Mouse (Mus musculus): ENCODE measurements around the gene Setd6.

Gene Setd6

DNA sequence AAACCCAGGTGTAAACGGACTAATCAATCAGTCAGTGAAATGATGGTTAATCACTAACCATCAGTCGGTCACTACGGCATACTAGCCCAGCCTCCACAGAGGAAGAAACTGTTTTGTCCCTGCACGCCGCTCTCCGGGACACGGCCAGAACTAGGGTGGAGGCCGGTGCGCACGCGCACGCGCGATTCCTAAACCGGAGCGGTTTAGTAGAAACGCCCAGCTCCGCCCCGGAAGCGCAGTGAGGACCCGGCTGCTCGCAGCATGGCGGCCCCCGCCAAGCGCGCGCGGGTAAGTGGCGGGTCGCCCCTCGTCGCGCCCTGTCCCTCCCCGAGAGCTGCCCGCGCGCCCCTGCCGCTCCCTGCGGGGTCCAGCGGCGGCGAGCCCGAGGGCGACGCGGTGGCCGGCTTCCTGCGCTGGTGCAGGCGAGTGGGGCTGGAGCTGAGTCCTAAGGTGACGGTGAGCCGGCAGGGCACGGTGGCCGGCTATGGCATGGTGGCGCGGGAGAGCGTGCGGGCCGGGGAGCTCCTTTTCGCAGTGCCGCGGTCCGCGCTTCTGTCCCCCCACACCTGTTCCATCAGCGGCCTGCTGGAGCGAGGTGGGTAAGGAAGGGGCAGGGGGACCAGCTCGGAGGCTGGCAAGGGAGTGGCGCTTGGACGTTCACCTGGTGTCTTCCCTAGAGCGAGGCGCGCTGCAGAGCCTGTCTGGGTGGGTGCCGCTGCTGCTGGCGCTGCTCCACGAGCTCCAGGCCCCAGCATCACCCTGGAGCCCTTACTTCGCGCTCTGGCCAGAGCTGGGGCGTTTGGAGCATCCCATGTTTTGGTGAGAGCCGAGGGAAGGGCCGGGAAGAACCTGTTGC lies at the start of gene Setd6:
TSS of gene Setd6 (plus strand) at position 206 of the 856 bp plus-strand sequence.
- peak; percentile 91 for DNase-seq

DNA sequence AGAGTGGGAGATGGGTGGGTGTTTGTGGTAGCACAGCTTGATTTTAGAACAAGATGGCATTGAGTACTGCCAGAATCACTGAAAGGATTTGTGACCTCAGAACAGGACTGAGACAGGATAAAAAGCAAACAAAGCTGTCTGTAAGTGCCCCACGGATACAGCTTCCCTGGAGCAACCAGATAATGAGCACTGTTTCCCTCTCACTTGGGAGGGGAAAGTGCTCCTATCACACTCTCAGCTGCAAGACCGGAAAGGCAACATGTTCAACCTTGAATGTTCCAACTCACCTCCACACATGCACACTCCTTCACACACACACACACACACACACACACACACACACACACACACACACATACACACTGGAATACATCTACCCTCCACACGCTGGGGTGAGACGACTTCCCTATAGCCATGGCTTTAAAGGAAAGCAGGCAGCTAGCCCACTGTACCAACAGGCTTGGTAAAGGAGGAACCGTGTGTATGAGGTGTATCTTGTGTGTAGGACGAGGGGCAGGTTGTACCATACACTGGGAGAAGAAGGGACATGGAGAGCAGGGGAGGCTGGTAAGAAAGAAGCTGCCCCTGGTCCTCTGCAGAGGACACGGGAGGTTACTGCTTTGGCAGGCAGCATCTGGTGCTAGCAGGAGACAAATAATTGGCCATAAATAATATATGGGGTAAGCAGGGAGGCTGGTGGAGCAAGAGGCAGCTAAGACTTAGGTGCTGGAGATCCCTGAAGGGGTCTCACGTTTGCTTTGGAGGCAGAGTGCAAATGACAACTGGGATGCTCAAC lies 47.3 kb upstream of the Setd6 start:
- no peak for DNase-seq

DNA sequence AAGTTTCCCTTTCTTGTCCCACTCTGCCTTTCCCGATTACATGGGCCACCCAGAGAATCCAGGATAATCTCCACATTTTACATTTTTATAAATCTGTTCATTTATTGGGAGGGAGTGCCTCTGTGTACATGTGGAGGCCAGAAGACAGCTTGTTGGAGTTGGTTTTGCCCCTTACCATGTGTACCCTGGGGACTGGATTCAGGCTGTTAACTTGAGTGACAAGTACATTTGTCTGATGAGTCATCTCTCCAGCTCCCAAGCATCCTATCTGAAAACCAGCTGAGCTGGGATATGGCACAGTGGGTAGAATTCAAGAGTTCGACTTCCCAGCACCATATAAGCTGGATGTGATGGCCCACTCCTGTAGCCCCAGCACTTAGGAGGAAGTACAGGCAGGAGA lies 45.7 kb upstream of the Setd6 start:
- DNase-seq, result no peak

DNA sequence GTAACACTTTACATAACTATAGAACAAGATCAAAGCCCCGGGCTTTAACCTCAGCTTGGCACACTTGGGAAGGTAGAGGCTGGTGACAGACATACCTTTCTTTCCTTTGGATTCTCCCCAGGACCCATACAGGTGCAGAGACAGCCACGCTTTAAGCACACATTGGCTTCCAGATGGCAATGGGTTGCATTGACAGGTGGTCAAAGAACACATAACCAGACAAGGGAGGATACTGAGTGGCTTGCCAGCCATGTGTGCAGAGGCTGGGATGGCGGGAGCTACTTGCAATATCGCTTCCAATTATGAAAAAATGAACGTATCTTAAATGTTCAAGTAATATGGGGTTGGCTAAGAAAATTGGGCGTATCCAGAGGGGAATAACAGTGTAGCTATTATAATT lies 43.8 kb upstream of the Setd6 start:
- no peak for DNase-seq

DNA sequence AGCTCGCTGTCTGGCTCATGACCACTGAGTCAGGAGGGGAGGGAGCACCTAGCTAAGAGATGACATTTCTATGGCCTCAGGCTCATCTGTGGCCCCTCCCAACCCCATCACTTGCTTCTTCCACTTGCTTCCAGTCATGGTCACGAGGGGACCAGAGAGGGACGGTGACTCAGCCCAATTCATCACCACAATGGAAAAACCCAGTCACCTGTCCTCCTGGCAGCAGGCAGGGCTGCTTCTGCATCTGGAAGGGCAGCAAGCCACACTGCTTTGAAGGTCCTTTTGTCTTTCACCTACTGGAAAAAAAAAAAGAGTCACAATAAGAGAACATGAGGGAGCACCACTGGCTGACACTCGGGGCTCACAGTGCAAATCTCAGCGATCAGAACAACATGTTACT lies 42.9 kb upstream of the Setd6 start:
- DNase-seq, result no peak

DNA sequence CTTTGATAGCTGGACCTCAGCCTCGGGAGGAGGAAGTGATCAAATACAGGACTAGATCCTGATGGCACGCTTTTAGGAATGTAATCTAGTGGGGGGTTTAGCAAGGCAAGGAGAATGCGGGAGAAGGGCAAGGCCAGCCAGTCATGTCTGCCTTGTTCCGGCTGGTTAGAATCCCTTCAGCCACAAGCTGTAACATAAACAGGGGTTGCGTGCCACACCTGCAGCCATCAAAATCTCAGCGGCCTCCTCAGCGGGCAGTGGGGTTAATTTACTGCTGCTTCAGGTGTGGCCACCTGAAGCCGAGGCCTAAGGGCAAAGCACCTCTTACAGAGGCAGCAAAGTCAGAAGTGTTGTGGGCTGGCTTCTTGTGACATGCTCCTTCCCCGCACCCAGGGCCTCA lies 39.0 kb upstream of the Setd6 start, which contains the start of gene Ndrg4:
TSS of gene Ndrg4 (plus strand) at position 350 of the 400 bp plus-strand sequence.
- no peak for DNase-seq

DNA sequence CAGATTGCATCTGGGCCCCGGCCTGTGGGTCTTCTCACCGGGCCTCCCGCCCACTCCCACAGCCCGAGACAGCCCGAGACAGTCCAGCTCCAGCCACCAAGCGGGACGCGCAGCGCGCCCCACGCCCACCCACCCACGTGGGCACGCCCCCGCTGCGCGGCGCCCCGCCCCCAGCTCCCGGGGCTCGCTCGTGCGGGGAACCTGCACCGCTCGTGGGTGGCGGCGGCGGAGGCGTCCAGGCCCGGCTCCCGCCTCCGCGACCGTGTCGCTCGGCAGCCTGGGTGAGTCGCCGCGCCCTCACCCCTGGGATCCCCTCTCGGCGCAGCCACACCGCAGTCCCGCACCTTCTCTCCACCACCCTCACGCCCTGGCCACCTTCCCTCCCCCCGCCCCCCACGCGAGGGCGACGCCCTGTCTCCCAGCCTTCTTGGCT lies 38.1 kb upstream of the Setd6 start:
- no peak for DNase-seq

DNA sequence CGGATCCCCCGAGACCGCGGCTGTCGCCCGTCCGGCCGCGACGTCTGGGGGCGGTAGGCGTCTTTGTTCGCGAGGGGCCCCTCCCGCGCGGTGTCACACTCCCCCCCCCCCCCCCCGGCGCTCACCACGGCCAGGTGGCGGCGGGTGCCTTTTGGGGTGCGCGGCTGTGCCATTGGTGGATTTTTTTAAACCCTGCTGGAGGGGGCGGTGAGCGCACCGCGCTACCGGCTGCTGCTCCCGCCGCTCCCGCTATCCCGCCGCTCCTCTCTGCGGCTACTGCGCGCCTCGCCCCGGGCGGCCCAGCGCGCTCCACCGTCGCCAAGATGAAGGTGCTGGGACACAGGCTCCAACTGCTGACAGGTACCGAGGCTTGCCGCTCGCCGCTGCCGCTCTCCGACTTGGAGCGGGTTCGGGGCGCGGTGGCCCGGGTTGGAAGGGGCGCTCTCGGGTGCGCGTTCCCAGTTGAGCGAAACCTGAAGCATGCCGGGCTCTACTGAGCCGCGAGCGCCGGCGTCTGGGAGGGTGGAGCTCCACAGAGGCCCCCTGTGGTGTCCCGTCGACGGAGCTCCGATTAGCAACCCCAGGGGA lies 37.6 kb upstream of the Setd6 start:
- no peak for DNase-seq

DNA sequence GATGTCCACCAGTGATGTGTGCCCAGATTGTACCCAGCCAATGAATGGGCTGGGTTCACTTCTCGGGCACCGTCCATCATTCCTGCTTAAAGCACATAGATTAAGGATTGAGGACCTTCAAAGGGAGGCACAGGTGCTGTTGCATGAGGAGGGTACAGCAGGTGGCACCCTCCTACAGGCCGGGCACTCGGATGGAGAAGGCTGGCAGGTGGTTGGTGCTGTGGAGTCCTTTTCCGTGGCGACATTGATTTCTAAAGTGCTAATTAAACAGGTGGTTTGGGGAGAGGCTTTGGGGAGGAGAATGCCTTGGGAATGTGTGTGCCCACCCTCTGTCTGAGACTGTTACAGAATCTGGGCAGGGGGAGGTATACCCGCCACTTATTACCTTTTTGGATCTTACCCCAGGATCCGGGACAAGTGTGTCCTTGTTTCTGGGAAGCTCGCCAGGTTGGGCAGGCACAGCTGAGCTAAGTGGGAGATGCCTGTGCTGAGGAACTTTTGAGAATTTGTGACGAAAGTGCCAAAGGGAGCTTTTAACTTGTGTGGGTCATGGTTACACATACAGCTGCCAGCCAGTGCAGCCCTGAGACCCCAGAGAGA lies 27.5 kb upstream of the Setd6 start:
- peak; percentile 71 for DNase-seq

DNA sequence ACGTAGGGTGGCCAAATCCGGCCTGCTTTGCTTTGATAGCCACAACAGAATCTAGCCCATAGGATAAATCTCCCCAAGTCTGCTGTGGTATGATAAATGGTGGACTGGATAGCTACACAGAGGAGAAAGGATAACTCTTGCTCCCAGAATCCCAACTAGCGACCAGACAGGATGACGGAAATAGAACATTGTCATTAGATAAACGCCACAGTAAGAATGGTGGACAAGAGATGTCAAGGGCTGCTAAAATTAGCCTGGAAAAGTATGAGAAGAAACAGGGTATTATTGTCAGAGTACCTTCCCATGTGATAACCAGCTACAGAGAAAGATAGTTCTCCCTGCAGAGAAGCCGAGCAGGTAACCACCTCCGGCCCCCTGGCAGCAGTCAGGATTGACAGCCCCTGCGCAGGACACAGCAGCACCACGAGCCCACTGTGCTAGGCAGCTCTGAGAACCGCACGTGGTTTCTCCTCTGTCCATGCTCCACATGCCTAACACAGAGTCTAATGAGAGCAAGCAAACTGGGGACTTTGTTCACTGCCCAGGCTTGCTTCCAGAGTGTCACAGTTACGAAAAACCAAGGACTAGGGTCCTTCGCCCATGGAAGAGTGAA lies 24.6 kb upstream of the Setd6 start:
- no peak for DNase-seq

DNA sequence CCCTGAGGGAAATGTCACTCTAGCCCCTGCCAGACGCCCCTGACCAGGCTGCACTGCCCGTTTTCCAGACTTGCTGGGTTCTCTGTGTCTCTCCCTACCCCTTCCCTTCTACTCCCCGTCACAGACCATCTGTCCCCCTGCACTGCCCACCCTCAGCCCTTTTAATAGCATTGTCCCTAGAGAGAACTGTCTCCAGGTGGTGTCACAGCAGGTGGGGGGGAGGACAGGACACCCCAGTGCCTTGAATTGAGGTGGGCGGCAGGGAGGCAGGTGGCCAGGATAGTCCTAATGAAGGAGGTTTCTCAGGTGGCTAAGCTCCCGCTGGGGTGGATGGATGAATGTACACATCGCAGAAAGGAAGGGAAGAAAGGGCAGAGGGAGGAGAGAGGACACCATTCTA lies 21.1 kb upstream of the Setd6 start:
- no peak for DNase-seq

DNA sequence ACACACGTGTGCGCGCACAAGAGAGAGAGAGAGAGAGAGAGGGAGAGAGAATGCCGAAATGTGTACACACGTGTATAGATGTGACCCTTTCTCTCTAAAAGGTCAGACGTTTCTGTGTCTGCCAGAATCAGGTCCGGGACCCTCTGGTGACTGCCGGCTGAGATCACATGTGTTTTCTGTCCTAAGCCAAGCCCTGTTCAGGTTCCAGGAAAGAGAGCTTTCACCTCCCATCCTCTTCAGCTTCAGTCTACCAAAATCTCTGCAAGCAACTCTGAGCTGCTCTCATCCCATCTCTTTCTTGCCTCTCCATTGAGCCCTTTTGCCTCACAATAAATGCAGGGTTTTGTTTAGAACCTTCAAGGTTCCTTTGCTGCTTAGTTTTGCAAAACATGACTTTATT lies 19.0 kb upstream of the Setd6 start:
- DNase-seq, result no peak

DNA sequence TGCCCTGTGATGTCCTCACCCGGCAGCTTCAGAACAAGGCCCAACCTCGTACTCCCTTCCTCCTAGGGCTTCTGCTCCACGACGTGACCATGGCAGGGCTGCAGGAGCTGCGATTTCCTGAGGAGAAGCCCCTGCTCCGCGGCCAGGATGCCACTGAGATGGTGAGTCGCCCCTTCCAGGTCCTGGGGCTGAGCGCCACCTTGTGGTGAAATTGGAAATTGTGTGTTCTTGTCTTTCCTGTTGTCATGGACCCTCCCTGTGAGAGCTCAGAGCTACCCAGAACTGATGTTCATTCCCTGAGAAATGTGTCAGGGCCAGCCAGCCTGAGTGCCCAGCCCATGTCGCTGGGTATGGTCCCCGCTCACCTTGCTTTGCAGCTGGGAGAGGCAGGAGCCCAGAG lies 18.6 kb upstream of the Setd6 start:
- DNase-seq, result peak; percentile 91

DNA sequence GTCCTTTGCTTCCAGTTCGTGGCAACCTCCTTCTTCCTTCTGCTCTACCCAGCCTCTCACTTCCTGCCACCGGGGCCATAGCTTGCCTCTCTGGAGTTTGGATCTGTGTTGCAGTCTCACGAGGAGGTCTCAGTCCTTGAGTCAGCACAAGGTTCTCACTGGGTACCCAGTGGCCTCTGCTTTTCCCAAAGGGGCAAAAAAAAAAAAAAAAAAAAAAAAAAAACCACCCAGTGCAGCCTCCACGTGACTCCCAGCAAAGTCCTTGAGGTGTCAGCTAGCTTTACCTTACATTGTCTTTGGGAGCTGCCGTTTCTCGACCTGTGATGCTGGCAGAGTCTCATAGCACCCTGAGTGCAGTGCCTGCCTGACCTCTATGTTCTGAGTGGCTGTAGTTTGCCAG lies 17.5 kb upstream of the Setd6 start:
- no peak for DNase-seq

DNA sequence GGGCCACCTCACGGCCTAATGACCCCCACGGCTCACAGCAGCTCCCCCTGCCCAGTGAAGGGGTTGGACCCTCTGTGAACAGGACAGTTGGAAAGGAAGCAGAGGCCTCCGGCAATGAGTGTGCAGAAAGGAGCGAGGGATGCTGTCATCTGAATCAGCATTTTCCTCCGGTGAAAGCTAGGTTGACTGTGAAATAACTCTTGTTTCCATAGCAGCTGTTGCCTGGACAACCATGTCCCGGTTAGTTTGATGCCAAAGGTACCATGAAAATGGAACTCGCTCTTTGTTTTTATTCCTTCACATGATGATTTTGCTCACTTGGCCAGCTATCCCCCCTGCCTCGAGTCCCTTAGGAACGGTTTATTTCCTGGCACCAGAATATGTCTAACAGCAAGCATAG lies 15.4 kb upstream of the Setd6 start:
- DNase-seq, result no peak

DNA sequence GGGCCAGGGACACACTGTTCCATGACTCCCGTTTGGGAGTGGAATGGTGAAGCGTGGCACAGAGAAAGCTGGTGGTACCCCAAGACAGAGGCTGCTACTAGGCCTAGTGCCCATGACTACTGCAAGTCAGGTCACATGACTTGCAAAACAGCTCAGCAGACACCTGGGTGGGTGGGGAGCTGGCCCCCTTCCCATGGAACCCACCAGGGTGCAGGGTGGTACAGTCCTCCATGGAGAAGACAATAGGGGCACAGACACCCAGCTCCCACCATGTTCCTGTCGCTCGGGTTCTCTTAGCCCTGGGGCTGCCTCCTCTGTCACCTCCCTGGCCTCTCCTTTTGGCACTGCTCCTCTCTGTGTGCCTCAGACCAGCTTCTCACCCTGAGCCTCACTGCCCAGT lies 13.9 kb upstream of the Setd6 start:
- DNase-seq, result no peak

DNA sequence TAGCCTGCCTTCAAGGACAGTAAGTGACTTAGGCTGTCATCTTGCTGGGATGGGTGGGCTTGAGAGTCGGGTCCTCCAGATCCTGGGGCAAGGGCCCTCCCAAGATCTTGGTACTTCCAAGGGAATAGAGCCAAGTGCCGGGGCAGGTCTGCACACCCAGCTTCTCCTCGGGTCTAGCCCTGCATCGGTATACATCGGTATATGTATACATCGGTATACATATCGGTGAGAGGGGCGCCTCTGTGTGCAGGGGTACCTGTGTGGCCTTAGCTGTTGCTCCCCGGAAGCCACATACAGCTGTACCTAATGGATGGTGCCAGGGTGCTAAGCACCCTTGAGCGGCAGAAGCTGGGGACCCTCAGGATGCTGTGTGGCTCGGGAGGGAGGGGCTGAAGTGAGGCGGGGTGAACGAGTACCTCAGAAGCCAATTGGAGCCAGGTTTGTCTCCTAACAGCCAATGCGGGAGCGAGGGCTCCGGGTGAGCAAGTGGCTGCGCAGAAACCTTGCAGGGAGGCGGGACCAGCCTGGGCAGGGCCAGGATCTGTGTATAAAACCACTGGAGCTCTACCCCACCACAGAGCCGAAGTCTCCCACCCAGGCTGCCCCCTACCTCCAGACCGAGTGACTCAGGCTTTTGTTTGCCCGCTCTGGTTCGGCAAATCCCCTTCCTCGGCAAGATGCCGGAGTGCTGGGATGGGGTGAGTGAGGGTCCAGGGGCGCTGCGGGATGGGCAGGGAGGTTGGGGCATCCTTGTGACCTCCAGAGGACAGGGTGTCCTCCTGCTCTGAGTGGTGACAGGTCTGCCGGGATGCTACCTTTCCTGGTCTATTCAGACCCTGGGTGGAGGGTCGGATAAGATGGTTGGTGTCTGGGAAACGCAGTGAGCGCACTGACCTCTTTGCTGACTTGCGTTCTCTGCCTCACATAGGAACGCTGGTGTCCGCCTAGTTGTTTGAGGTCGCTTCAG lies 12.9 kb upstream of the Setd6 start:
- peak; percentile 91 for DNase-seq

DNA sequence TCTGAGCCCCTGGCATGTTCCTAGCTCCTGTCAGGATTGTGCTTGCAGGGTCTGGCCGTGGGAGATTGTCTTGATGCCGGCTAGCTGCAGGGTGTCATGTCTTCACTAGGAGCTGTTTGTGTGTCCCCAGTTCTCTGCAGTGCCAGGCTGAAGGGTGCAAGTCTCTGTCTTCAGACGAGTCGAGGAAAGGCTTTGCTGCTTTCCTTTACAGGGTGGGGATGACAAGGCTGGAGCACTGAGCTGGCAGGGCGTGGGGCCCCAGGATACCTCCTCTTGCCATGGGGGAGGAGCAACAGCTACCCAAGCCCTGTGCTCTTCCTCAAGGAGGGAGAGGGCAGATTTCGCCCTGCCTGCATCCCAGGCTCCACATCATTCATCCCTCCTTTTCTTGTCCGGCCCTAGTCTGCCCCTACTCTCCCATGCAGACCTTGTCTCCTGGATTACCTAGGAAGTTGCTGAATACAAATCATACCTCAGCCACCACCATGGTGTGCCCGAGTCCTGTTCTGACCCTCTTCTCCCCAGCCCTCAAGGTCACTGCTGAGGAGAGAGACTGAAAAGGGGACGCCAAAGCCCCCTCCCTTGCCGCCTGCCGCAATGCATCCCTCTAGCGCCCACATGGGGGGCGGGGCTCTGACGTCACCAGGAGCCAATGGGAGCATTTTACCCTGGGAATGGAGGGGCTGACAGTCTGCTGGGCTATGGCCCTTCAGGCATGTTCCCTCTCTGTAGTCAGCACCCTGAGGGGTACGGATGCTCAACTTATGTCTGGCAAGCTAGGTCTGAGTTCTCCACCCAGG lies 12.0 kb upstream of the Setd6 start:
- peak; percentile 57 for DNase-seq

DNA sequence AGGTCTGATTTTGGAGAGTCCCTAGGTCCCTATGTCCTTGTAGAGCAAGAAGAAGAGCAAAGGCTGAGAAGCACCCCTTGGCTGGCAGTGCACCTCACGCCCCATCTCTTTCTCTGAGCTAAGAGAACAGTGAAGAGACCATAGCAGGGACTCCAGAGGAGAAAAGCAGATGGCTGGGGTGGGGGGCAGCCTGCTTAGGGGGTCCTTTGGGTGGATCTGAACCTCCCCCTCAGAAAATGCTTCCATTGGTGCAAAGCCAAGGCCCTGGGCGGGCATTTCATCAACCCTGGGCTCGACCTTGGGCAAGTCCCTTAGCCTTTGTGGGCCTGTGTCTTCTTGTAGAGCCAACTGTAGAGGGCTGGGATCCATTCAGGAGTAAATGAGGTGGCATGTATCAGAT lies 11.1 kb upstream of the Setd6 start:
- DNase-seq, result no peak

DNA sequence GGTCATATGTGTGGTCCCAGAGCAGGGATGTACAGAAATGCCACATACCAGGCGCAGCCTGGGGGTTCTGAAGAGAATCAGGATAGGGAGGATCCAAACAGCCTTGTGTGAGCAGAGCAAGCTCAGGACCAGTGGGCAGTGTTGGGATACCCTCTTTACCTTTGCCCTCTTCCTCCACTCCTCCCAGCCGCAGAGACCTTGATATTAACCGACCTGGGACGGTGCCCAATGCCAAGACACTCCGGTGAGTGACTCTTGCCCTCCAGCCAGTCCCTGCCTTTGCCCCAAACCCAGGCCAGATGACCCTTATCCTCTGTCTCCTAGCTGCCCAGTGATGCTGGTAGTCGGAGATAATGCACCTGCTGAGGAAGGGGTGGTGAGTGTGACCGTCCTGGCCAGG lies 6.1 kb upstream of the Setd6 start:
- DNase-seq, result no peak

DNA sequence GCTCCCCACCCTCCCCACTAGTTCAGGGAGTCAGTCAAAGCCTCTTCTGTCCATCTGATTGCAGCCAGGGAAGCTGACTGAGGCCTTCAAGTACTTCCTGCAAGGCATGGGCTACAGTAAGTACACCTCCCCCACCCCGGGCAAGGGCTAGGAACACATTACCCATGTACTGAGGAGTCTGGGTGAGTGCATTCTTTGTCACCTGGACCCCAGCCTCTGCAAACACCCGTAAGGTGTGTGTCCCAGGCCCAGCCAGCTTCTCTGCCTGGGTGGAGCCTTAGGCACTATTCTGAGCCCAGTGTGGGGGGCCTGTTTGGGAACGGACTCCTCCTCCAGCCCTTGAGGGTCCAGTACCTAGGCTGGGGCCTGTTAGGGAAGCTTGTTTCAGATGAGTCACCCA lies 4.7 kb upstream of the Setd6 start:
- DNase-seq, result no peak

Data from lung, postnatal 10 days (tissue).